Mouse (Mus musculus) liver, adult 2 months (tissue): ENCODE results near the gene Frmd6. TPM values are rescaled to one million over a fixed set of nuclear protein-coding genes. Genes with fewer than 3 reads are reported as not detected.

Experiments
- DNase-seq: peaks from one replicate; pipeline ENCODE4 v3.0.0-alpha.2; 2011; ENCODE audit warnings: low read depth, low spot score; ENCODE audit errors: extremely low read depth
- H3K27ac ChIP-seq: fragments of 200-500 bp; replicated peaks from 2 replicates; pipeline ENCODE4 v1.5.1; 2012; ENCODE audit warnings: low read depth, mild to moderate bottlenecking, control low read depth, inconsistent platforms, low read length; ENCODE audit not compliant: insufficient read depth
- H3K27me3 ChIP-seq: fragments of 200-500 bp; 2 replicates; pipeline ENCODE4 v1.6.1; 2012; ENCODE audit warnings: mild to moderate bottlenecking, moderate library complexity, low read length, inconsistent platforms; ENCODE audit not compliant: control insufficient read depth, insufficient read depth
- H3K36me3 ChIP-seq: fragments of 200-500 bp; 2 replicates; pipeline ENCODE4 v1.6.1; 2012; ENCODE audit warnings: low read length, inconsistent platforms; ENCODE audit not compliant: control insufficient read depth, insufficient read depth
- H3K4me1 ChIP-seq: fragments of 200-500 bp; 2 replicates; pipeline ENCODE4 v1.6.1; 2011; ENCODE audit warnings: low read length; ENCODE audit not compliant: control insufficient read depth, insufficient read depth
- H3K4me3 ChIP-seq: fragments of 200-500 bp; 2 replicates; pipeline ENCODE4 v1.5.1; 2011; ENCODE audit warnings: low read depth, mild to moderate bottlenecking, control low read depth, low read length, moderate library complexity; ENCODE audit not compliant: insufficient read depth
- H3K79me2 ChIP-seq: fragments of 200-500 bp; 2 replicates; pipeline ENCODE4 v1.6.1; 2012; ENCODE audit warnings: inconsistent platforms, mild to moderate bottlenecking, low read length, moderate library complexity; ENCODE audit not compliant: control insufficient read depth, insufficient read depth
- H3K9ac ChIP-seq: fragments of 200-500 bp; 2 replicates; pipeline ENCODE4 v1.6.1; 2012; ENCODE audit warnings: low read depth, mild to moderate bottlenecking, control low read depth, inconsistent platforms, low read length
- CTCF ChIP-seq: fragments of 200-500 bp; IDR thresholded peaks from 2 replicates; pipeline ENCODE4 v1.5.1; 2011; ENCODE audit warnings: low read depth, low read length, control low read depth
- POLR2A ChIP-seq: fragments of 200-500 bp; IDR thresholded peaks from 2 replicates; pipeline ENCODE4 v1.6.1; 2011; ENCODE audit warnings: low read length, control low read depth; ENCODE audit not compliant: insufficient read depth; ENCODE audit errors: extremely low read depth
- WGBS: fragments of 180-500 bp; shearing (Covaris S2); methylation state at CpG from one replicate; pipeline ENCODE4 v1.1.7; 2018; 5-methylcytosine and 5-hydroxymethylcytosine counted together
- polyA plus RNA-seq: library from polyadenylated mRNA; depleted of rRNA; stranded (reverse); fragments of >200 nt; gene quantifications from 2 replicates; pipeline ENCODE4 v1.2.3, GENCODE M21; 2012
- total RNA-seq: library from RNA; depleted of rRNA; stranded (reverse); fragments of >200 nt; gene quantifications from 2 replicates; pipeline ENCODE4 v1.2.3, GENCODE M21; 2014

Frmd6 gene
- total and polyA plus RNA-seq, 2 experiments: 1.4 to 3.0 TPM

DNA sequence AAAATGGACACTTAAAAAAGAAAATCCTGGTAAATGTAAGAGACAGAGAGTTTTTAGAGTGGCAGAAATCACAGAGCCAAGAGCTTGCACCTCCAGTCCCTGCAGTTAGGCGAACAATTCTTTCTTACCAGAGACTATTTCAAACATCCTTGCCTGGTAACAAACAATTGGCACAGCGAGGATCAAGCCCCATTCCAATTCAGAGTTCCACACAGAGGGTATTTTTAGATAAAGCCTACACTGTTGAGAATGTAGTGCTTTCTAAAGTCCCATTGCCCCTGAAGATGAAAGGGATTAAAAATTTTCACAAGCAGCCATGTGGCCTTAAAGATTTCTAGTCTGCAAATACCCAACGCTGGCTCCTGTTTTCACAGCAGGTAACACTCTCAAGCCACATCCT, 42.5 kb downstream of the Frmd6 start:
- Histone ChIP-seq H3K4me3 (no peak overlapping the region), H3K4me1 (peaks cover 6% of the 10 kb centered on the region; the same call in 1 of the 2 replicates), H3K36me3 (0 out of 2 replicates have a peak, but pooled peaks cover 2% of the 10 kb centered on the region)

DNA sequence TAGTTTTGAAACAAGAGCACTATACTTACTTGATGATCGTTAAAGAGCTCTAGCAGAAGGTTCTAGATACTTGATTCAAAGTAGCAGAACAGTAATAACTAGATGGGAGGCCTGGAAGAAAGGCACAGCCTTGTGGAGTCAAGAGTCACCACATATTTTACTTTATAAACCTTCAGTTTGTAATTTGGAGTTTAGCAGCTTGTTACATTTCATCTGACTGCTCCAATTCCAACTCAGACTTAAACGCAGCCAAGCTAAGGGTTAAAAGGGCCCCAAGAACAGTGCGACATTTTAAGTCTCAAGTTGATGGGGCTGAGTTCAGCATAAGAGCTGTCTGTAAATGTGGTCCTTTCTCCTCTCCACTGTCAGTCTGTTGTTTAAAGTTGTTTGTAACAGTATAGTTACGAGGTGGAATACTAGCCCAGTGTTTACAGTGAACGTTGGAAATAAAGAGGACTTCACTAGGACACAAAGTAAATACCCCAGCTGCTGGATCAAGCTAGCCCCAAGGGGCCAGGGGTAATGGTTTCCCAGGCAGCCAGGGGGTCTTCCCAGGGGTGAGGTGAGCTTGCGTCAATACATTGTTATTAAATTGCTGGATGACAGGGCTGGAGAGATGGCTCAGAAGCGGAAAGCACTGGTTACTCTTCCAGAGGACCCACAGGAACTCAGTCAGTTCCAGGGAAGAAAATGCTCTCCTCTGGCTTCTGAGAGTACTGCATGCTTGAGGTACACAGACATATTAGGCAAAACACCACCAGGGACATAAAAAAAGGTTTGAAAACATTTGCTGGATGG, 43.1 kb downstream of the Frmd6 start:
- Histone ChIP-seq H3K36me3 (0 out of 2 replicates have a peak, but pooled peaks cover 2% of the 10 kb centered on the region), H3K27me3 (no peaks in the 10 kb centered on the region), H3K79me2 (no peaks in the 10 kb centered on the region), H3K4me3 (no peak overlapping the region), H3K27ac (no peak overlapping the region), H3K9ac (no peak overlapping the region), H3K4me1 (peaks cover 6% of the 10 kb centered on the region; the same call in 1 of the 2 replicates)
- TF ChIP-seq CTCF (no peak), POLR2A (no peak)
- no peak for DNase-seq
- WGBS: 83% methylated on average over 7 of the region's 7 CpGs

More for the DNA sequence above, 42.5 kb downstream of the Frmd6 start:
- TF ChIP-seq CTCF: no peak
- Histone ChIP-seq H3K27me3 (no peaks in the 10 kb centered on the region), H3K79me2 (no peaks in the 10 kb centered on the region), H3K27ac (no peak overlapping the region), H3K9ac (no peak overlapping the region)
- DNase-seq: no peak
- 91% methylated on average over 3 of the region's 3 CpGs for WGBS

DNA sequence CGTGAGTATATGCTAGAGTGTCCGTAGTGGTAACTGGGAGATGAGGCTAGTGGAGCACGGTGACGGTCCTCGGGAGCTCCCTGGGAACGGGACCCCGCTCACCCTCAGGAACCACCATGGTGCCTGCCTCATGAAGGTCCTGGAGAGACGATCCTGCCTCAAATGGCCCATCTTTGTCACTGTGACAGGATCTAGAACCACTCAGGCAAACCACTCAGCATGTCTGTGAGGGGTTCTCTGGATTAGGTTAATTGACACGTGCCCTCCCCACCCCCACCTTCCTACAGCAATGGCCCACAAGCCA, 43.6 kb downstream of the Frmd6 start:
- Histone ChIP-seq H3K9ac (no peak overlapping the region), H3K4me1 (peaks cover 6% of the 10 kb centered on the region; the same call in 1 of the 2 replicates), H3K79me2 (no peaks in the 10 kb centered on the region), H3K4me3 (no peak overlapping the region), H3K36me3 (0 out of 2 replicates have a peak, but pooled peaks cover 2% of the 10 kb centered on the region), H3K27me3 (no peaks in the 10 kb centered on the region), H3K27ac (no peak overlapping the region)
- no peak for TF ChIP-seq POLR2A
- TF ChIP-seq CTCF: no peak
- 89% methylated on average over 9 of the region's 9 CpGs for WGBS
- no peak for DNase-seq

DNA sequence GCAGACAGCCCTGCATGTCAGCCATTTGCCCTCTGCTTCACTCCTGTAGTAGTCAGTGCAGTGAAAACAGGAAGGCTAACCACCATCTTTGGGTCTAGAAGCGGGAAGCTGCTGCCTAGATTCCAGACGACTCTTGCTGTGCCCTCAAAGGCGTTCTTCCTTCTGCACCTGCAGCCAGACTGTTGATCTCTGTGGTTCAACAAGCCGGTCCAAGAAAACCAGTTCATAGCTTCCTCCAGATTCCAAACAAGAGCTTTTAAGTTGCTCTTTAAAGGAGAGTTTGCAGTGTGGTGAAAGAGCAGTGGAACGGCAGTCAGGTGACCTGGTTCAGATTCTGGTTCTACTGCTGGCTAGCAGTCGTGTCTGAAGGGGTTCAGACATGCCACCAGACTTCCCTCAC, 48.2 kb downstream of the Frmd6 start:
- H3K4me1 ChIP-seq: peaks cover 6% of the 10 kb centered on the region; the same call in 1 of the 2 replicates
- H3K9ac ChIP-seq: no peak overlapping the region
- no peak overlapping the region for H3K4me3 ChIP-seq
- TF ChIP-seq POLR2A (no peak), CTCF (no peak)
- no peak for DNase-seq
- H3K36me3 ChIP-seq: no peaks in the 10 kb centered on the region
- no peaks in the 10 kb centered on the region for H3K79me2 ChIP-seq
- H3K27ac ChIP-seq: no peak overlapping the region
- WGBS: 83% methylated on average over 6 of the region's 6 CpGs
- H3K27me3 ChIP-seq: no peaks in the 10 kb centered on the region

DNA sequence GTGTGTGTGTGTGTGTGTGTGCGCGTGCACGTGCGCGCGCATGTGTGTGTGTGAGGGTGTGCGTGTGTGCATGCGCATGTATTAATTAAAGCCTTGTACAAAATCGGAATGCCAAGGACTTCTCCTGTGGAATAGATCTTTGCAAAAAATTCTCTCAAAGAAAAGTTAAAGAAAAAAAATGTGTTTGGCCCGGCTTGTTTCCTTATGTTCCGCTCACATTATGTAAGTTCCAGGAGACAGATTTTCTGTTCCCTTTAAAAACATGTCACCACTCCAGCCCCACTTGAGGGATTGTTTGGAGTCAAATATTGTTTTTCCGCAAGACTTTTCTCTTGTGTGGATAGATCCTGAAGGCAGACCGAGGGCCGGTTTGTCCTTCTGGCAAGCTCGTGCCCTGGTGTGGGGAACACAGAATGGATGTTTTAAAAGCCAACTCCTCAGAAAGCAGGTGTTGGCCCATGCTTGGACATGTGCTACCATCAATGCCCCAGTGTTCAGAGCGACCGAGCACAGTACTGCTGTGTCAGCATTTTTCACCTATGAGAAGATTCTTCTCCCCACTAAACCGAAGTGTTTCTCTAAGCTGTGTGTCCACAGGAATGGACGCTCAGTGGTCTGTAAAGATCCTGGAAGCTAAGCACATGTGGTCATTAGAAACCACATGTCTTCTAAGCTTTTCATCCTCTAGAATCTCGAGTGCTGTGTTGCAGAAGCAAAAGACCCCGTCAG, 51.1 kb downstream of the Frmd6 start:
- 95% methylated on average over 21 of the region's 21 CpGs for WGBS
- Histone ChIP-seq H3K4me1 (no peaks in the 10 kb centered on the region), H3K36me3 (no peaks in the 10 kb centered on the region; the same call in 1 of the 2 replicates), H3K9ac (no peak overlapping the region), H3K27me3 (no peaks in the 10 kb centered on the region), H3K4me3 (no peak overlapping the region), H3K27ac (no peak overlapping the region), H3K79me2 (no peaks in the 10 kb centered on the region)
- DNase-seq: no peak
- no peak for TF ChIP-seq CTCF
- no peak for TF ChIP-seq POLR2A
